Mouse (Mus musculus) MEL (cell line): ENCODE measurements around the gene Accsl.

Experiments
- CHD2 ChIP-seq: IDR thresholded peaks from 2 replicates; pipeline ENCODE4 v1.6.1; 2011; ENCODE audit warnings: low read length, improper control_type of control experiment
- CTCF ChIP-seq, 3 experiments: IDR thresholded peaks in 2 of 3; conservative IDR thresholded peaks in 1 of 3; 2 replicates each; pipeline ENCODE4 v1.5.1; 2011 to 2012; ENCODE audit warnings: low read length in 3 of 3, low read depth in 2 of 3, mild to moderate bottlenecking in 2 of 3, improper control_type of control experiment in 1 of 3, inconsistent platforms in 1 of 3, mixed read lengths in 1 of 3, moderate library complexity in 1 of 3; ENCODE audit not compliant: control insufficient read depth in 1 of 3, insufficient read depth in 1 of 3, poor library complexity in 1 of 3, severe bottlenecking in 1 of 3
- JUND ChIP-seq: IDR thresholded peaks from 2 replicates; pipeline ENCODE4 v1.6.1; 2011; ENCODE audit warnings: low read depth, mild to moderate bottlenecking, improper control_type of control experiment, low read length
- UBTF ChIP-seq: IDR thresholded peaks from 2 replicates; pipeline ENCODE4 v1.6.1; 2012; ENCODE audit warnings: low read depth, mild to moderate bottlenecking, inconsistent platforms, low read length, improper control_type of control experiment, moderate library complexity, borderline replicate concordance; ENCODE audit not compliant: insufficient read depth

DNA sequence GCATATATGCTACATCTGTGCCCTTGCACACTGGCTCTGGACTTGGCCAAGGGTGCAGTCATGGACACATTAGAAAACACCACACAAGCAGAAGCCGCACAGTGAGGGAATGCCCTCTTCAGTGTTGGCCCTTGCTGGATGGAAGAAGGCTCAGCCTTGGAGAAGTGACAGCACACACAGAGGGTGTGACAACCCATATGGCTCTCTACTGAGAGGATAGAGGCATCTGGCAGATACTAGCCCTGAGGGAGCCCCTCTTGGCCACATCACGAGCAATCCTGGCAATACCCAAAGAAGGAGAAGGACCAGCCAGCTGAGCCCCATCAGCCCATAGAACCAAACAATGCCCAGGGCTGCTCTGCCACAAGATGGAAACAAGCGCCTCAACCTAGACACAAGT is 5.6 kb upstream of the Accsl start:
- TF ChIP-seq CHD2 (no peak), UBTF (no peak), JUND (no peak), CTCF (IDR thresholded peaks at IDR 0.05 in 2 of 3, conservative IDR thresholded peaks at IDR 0.05 in 1 of 3; ENCODE audit: control insufficient read depth in 1 of 3, insufficient read depth in 1 of 3, low read depth in 2 of 3, low read length in 3 of 3, poor library complexity in 1 of 3, severe bottlenecking in 1 of 3) (no peak)
